Mouse (Mus musculus) cortical plate, adult 2 months (tissue): ENCODE measurements at regions not wholly inside any gene's neighbourhood (a gene's known extent, or its start where the extent isn't known, plus 50 kb on each side); places are given as distances from the start of the nearest gene placed in this dataset.

ENCODE experiments used
- CTCF ChIP-seq: fragments of 200-500 bp; IDR thresholded peaks from 2 replicates; pipeline ENCODE4 v1.5.1; 2011; ENCODE audit warnings: mild to moderate bottlenecking, control low read depth, low read length; ENCODE audit not compliant: insufficient read depth; ENCODE audit errors: extremely low read depth
- POLR2A ChIP-seq: fragments of 200-500 bp; IDR thresholded peaks from 2 replicates; pipeline ENCODE4 v1.6.1; 2011; ENCODE audit warnings: mild to moderate bottlenecking, low read length, control low read depth; ENCODE audit not compliant: insufficient read depth; ENCODE audit errors: extremely low read depth

DNA sequence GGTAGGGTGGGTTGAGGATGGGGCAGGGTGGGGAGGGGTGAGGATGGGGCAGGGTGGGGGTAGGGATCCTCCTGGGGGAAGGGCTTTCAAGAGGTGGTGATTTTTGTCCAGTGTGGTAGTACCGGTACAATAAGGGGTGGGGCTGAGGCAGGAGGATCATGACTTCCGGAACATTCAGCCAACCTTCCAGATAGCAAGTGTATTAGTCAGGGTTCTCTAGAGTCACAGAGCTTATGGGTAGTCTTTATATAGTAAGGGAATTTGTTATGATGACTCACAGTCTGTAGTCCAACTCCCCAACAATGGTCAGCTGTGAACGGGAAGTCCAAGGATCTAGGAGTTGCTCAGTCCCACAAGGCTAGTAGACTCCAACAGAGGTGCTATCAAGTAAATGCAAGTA, 145.5 kb downstream of the Rpap3 start:
- TF ChIP-seq CTCF: no peak
- TF ChIP-seq POLR2A: no peak
